Mouse (Mus musculus) MEL (cell line): ENCODE results near the gene Ass1. TPM values are rescaled to one million over a fixed set of nuclear protein-coding genes. Genes with fewer than 3 reads are reported as not detected.

Source experiments
- DNase-seq: peaks from one replicate; pipeline ENCODE4 v3.0.0; 2011; ENCODE audit warnings: low read depth, low spot score
- H3K27ac ChIP-seq: 2 replicates; pipeline ENCODE4 v1.5.1; 2012; ENCODE audit warnings: low read depth, mild to moderate bottlenecking, control low read depth, low read length, moderate library complexity; ENCODE audit not compliant: control insufficient read depth
- H3K27me3 ChIP-seq, 2 experiments: fragments of 150-350 bp in 1 of 2; sonication (generic) in 1 of 2; 2 replicates each; pipeline ENCODE4 v1.6.1; 2012; ENCODE audit warnings: low read length in 2 of 2, mild to moderate bottlenecking in 2 of 2, improper control_type of control experiment in 1 of 2, moderate library complexity in 1 of 2; ENCODE audit not compliant: insufficient read depth in 2 of 2, control insufficient read depth in 1 of 2
- H3K36me3 ChIP-seq, 2 experiments: 2 replicates each; pipeline ENCODE4 v1.6.1; 2012 to 2014; ENCODE audit warnings: low read length in 2 of 2, improper control_type of control experiment in 1 of 2, inconsistent platforms in 1 of 2, mild to moderate bottlenecking in 1 of 2; ENCODE audit not compliant: insufficient read depth in 2 of 2, control insufficient read depth in 1 of 2
- H3K4me1 ChIP-seq, 2 experiments: fragments of 150-350 bp in 1 of 2; sonication (generic) in 1 of 2; 2 replicates each; pipeline ENCODE4 v1.6.1; 2012; ENCODE audit warnings: low read length in 2 of 2, improper control_type of control experiment in 1 of 2, mild to moderate bottlenecking in 1 of 2; ENCODE audit not compliant: insufficient read depth in 2 of 2, control insufficient read depth in 1 of 2
- H3K4me3 ChIP-seq, 2 experiments: fragments of 150-350 bp in 1 of 2; sonication (generic) in 1 of 2; 2 replicates each; pipeline ENCODE4 v1.5.1; 2012; ENCODE audit warnings: low read depth in 2 of 2, low read length in 2 of 2, mild to moderate bottlenecking in 2 of 2, moderate library complexity in 2 of 2, control low read depth in 1 of 2, improper control_type of control experiment in 1 of 2; ENCODE audit not compliant: control insufficient read depth in 1 of 2, insufficient read depth in 1 of 2
- H3K79me2 ChIP-seq: 2 replicates; pipeline ENCODE4 v1.6.1; 2012; ENCODE audit warnings: mild to moderate bottlenecking, low read length, moderate library complexity; ENCODE audit not compliant: control insufficient read depth, poor library complexity, insufficient read depth
- H3K9ac ChIP-seq: 2 replicates; pipeline ENCODE4 v1.6.1; 2012; ENCODE audit warnings: low read depth, mild to moderate bottlenecking, control low read depth, low read length, moderate library complexity; ENCODE audit not compliant: control insufficient read depth, poor library complexity, severe bottlenecking
- H3K9me3 ChIP-seq: fragments of 150-350 bp; sonication (generic); replicated peaks from 2 replicates; pipeline ENCODE4 v1.6.1; 2012; ENCODE audit warnings: mild to moderate bottlenecking, low read length, improper control_type of control experiment, moderate library complexity; ENCODE audit not compliant: insufficient read depth
- BHLHE40 ChIP-seq: IDR thresholded peaks from 2 replicates; pipeline ENCODE4 v1.6.1; 2012; ENCODE audit warnings: low read depth, mild to moderate bottlenecking, inconsistent platforms, low read length, improper control_type of control experiment, borderline replicate concordance
- CHD2 ChIP-seq: IDR thresholded peaks from 2 replicates; pipeline ENCODE4 v1.6.1; 2011; ENCODE audit warnings: low read length, improper control_type of control experiment
- ELF1 ChIP-seq: IDR thresholded peaks from 2 replicates; pipeline ENCODE4 v1.6.1; 2014; ENCODE audit warnings: low read depth, mild to moderate bottlenecking, inconsistent platforms, low read length, improper control_type of control experiment, moderate library complexity
- EP300 ChIP-seq, 2 experiments: IDR thresholded peaks; 2 replicates each; pipeline ENCODE4 v1.6.1; 2011; ENCODE audit warnings: improper control_type of control experiment in 2 of 2, low read length in 2 of 2, low read depth in 1 of 2, mild to moderate bottlenecking in 1 of 2
- ETS1 ChIP-seq: IDR thresholded peaks from 2 replicates; pipeline ENCODE4 v1.6.1; 2012; ENCODE audit warnings: low read depth, mild to moderate bottlenecking, inconsistent platforms, low read length, improper control_type of control experiment, moderate library complexity
- KAT2A ChIP-seq: conservative IDR thresholded peaks from 2 replicates; pipeline ENCODE4 v1.6.1; 2012; ENCODE audit warnings: low read depth, low read length, improper control_type of control experiment, inconsistent platforms
- MAZ ChIP-seq: IDR thresholded peaks from 2 replicates; pipeline ENCODE4 v1.6.1; 2012; ENCODE audit warnings: low read depth, mild to moderate bottlenecking, inconsistent platforms, low read length, improper control_type of control experiment
- MEF2A ChIP-seq: IDR thresholded peaks from 2 replicates; pipeline ENCODE4 v1.6.1; 2014; ENCODE audit warnings: low read depth, mild to moderate bottlenecking, inconsistent platforms, low read length, improper control_type of control experiment; ENCODE audit not compliant: poor library complexity, insufficient replicate concordance, severe bottlenecking; ENCODE audit errors: extremely low read depth
- MYB ChIP-seq: IDR thresholded peaks from 2 replicates; pipeline ENCODE4 v1.6.1; 2011; ENCODE audit warnings: mild to moderate bottlenecking, low read depth, low read length, improper control_type of control experiment
- POLR2AphosphoS5 ChIP-seq: IDR thresholded peaks from 2 replicates; pipeline ENCODE4 v1.6.1; 2012; ENCODE audit warnings: low read depth, borderline replicate concordance, mild to moderate bottlenecking, inconsistent platforms, low read length, moderate library complexity, mixed read lengths
- SMC3 ChIP-seq: IDR thresholded peaks from 2 replicates; pipeline ENCODE4 v1.6.1; 2011; ENCODE audit warnings: low read depth, low read length, improper control_type of control experiment
- TAL1 ChIP-seq: IDR thresholded peaks from 2 replicates; pipeline ENCODE4 v1.6.1; 2012; ENCODE audit warnings: mild to moderate bottlenecking, inconsistent platforms, low read length, moderate library complexity, mixed read lengths
- TBP ChIP-seq: IDR thresholded peaks from 2 replicates; pipeline ENCODE4 v1.8.0; 2011; ENCODE audit warnings: low read depth, low read length, improper control_type of control experiment
- TCF12 ChIP-seq: IDR thresholded peaks from 2 replicates; pipeline ENCODE4 v1.6.1; 2014; ENCODE audit warnings: low read depth, mild to moderate bottlenecking, inconsistent platforms, low read length, improper control_type of control experiment, moderate library complexity
- ZC3H11A ChIP-seq: IDR thresholded peaks from 2 replicates; pipeline ENCODE4 v1.6.1; 2012; ENCODE audit warnings: low read depth, mild to moderate bottlenecking, inconsistent platforms, low read length, improper control_type of control experiment
- polyA plus RNA-seq, 2 experiments: library from polyadenylated mRNA; stranded (reverse) in 1 of 2; unstranded in 1 of 2; fragments of >175 nt in 1 of 2; fragments of >200 nt in 1 of 2; gene quantifications; 2 replicates each; pipeline versions ENCODE4 v1.2.1 to v1.2.4; 2012; ENCODE audit warnings: low replicate concordance in 2 of 2, low read depth in 1 of 2; ENCODE audit not compliant: insufficient read length in 2 of 2, insufficient read depth in 1 of 2, missing spikeins in 1 of 2
- total RNA-seq: library from RNA; depleted of rRNA; stranded (reverse); fragments of 300-350 nt; gene quantifications from 2 replicates; pipeline ENCODE4 v1.2.3, GENCODE M21; 2012

The Ass1 gene
- total and polyA plus RNA-seq, 3 experiments: 45.0 to 88.0 TPM; not detected in 1

DNA sequence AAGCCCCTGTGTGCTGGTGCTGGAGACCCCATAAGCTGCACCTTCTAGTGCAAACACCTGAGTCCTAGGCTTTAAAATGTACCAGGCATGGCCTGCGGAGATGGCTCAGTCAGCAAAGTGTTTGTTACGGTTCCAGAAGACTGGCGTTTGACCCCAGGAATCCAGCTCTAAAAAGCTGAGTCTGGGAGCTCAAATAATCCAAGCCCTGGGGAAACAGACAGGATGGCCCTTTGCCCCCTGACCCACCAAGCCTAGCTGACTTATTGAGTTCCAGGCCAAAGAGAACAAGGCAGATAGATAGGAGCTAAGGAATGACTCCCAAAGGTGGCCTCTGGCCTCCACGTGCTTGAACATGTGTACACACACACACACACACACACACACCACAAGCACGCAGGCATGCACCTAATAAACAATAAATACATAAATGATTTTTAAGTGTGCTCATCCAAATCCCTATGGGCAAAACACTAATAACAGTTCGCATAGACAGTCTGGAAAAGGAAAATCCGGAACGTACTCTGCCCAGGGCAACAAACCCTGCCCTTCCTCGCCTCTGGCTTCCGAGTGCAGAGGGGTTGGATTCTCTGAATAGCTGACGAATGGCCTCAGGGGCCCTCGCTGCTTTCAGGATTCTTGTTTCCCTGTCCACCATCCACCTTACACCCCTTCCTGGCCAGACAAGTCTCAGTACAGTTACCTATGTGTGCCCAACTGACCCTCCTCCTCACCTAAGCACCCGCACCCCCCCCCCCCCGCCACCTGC is 32.3 kb upstream of the Ass1 start (continued):
- no peak for TF ChIP-seq TAL1
- TF ChIP-seq MYB: no peak

GRCm38 (mm10) chr2:31439576-31439975 is 30.4 kb upstream of the Ass1 start:
- H3K4me3 ChIP-seq: no peak overlapping the region
- no peaks in the 10 kb centered on the region; a peak in 1 of 4 replicates for H3K36me3 ChIP-seq
- no peaks in the 10 kb centered on the region for H3K27me3 ChIP-seq
- peaks cover 0 to 6% of the 10 kb centered on the region in 2 experiments; a peak in 1 of 4 replicates for H3K4me1 ChIP-seq
- TF ChIP-seq KAT2A (no peak), ZC3H11A (no peak), MAZ (no peak), EP300 (IDR thresholded peaks at IDR 0.05; ENCODE audit: low read depth in 1 of 2, low read length in 2 of 2) (no peak), CHD2 (no peak), TBP (no peak), TCF12 (no peak), MEF2A (no peak), SMC3 (no peak), BHLHE40 (no peak), POLR2AphosphoS5 (no peak)
- no peaks in the 10 kb centered on the region for H3K79me2 ChIP-seq
- no peaks in the 10 kb centered on the region for H3K9me3 ChIP-seq
- H3K27ac ChIP-seq: no peak overlapping the region
- H3K9ac ChIP-seq: no peak overlapping the region
- DNase-seq: no peak

DNA sequence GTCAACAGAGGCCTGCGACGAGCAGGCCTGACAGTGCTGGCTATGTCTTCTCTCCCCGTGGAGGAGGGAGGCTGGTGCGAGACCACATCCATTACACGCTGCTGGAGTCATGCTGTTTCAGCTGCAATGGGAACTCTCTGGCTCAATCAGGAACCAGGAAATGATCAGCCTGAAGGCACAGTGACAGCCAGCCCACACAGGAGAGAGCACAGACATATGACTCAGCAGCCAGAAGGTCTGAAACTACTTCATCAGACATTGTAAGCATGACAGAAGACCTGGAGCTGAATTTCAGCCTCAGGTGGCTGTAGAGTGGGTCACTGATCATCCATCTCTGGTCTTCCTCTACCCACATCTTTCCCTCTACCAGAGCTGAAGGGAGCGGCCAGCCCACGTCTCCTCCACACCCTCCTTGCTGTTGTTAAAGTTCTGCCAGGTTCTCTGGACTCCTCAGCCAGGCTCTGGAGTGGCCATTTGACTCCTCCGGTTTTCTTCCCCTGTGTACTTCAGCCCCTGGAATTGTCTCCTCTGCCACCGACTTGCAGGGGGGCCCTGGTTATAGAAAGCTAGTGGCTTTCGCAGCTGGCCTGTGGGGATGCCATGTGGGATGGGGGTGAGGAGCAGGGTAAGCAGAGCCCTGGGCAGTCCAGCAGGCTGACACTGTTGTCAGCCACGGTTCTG is 27.4 kb upstream of the Ass1 start:
- no peak overlapping the region for H3K27ac ChIP-seq
- H3K4me3 ChIP-seq: no peak overlapping the region
- no peak for TF ChIP-seq TAL1
- 0 out of 2 replicates have a peak, but pooled peaks have one; percentile 10 for TF ChIP-seq ETS1
- TF ChIP-seq ELF1: peak; percentile 46; the same call in 1 of the 2 replicates
- H3K79me2 ChIP-seq: no peaks in the 10 kb centered on the region
- H3K27me3 ChIP-seq: no peaks in the 10 kb centered on the region
- peak; percentile 54 for DNase-seq
- peak overlapping the region; percentile 20; the same call in 1 of the 2 replicates for H3K9ac ChIP-seq
- H3K36me3 ChIP-seq: peaks cover 0 to 6% of the 10 kb centered on the region in 2 experiments; a peak in 1 of 4 replicates
- H3K9me3 ChIP-seq: no peaks in the 10 kb centered on the region
- H3K4me1 ChIP-seq: peaks cover 6 to 13% of the 10 kb centered on the region in 2 experiments; a peak in 3 of 4 replicates
